Mouse (Mus musculus): ENCODE results near the gene Mroh8.

DNA sequence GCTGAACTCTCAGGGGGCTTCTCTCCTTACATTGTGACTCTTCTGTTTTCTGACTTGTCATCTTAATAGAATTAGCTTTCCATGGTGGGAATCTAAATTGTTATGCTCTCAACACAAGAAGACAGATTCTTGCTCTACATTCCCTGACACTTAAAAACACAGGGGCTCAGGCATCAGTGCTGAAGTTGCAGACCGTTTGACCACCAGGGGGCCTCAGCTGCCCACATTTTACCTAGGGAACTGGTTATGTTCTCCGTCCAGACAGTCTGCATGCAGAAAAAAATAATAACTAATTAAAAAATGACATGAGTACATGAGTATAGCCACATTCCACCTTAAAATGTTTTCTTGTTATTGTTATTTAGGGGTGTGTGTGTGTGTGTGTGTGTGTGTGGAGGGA, 12.7 kb upstream of the Mroh8 start:
- TF ChIP-seq CTCF (IDR thresholded peaks at IDR 0.05; ENCODE audit: borderline replicate concordance, insufficient read depth, low read depth, low read length) (peak; percentile 72), POLR2A (IDR thresholded peaks at IDR 0.05; ENCODE audit: borderline replicate concordance, insufficient read depth, low read length) (no peak)
